Mouse (Mus musculus): Measurements from ENCODE around the gene Plch2. TPM values are rescaled to one million over a fixed set of nuclear protein-coding genes. Genes with fewer than 3 reads are reported as not detected.

Gene Plch2
- polyA plus RNA-seq, 1 experiment: 66.4 TPM

DNA sequence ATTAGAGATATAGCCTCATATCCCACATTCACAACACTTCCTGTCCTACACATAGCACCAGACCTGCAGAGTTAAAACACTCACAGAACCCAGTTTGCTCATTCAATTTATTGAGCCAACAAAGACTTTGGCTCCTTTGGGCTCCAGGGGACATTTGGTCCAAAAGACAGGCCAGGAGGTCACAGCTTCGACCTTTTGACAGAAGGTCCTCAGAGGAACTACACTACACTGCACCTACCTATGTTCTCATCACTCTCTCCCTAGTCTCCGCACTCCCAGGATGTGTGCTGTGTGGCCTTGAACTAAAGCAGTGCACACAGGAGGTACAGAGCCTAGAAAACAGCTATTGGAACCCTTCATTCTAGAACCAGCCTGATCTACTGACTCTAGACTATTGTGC, 19.2 kb upstream of the Plch2 start:
- Histone ChIP-seq H3K4me3 (ENCODE audit: insufficient read depth, low read length) (no peak overlapping the region), H3K4me1 (ENCODE audit: control insufficient read depth, insufficient read depth, low read length) (no peaks in the 10 kb centered on the region), H3K27ac (ENCODE audit: insufficient read depth, low read length) (no peak overlapping the region)
- TF ChIP-seq CTCF (IDR thresholded peaks at IDR 0.05; ENCODE audit: extremely low read depth, insufficient read depth, low read length) (no peak), POLR2A (IDR thresholded peaks at IDR 0.05; ENCODE audit: extremely low read depth, insufficient read depth, low read length) (no peak)

DNA sequence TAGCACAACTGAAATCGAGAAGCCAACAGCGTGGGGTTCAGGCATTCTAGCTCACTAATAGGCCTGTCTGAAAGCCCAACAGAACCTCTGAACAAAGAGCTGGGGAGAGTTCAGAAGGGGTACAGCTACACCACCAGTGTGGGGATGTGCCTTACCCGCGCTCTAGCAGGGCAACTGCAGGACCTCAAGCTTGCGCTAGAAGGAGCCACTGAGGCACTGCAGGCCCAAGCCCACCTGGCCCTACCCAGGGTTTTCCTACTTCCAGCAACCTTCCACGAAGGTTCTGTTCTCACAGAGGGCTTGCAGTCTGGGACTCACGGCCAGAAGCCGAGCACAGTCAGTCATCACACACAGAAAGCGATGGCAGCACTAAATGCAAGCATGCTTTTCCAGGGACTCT, 18.6 kb upstream of the Plch2 start:
- Histone ChIP-seq H3K4me3 (ENCODE audit: insufficient read depth, low read length) (no peak overlapping the region), H3K4me1 (ENCODE audit: control insufficient read depth, insufficient read depth, low read length) (no peaks in the 10 kb centered on the region), H3K27ac (ENCODE audit: insufficient read depth, low read length) (no peak overlapping the region)
- TF ChIP-seq CTCF (IDR thresholded peaks at IDR 0.05; ENCODE audit: extremely low read depth, insufficient read depth, low read length) (no peak), POLR2A (IDR thresholded peaks at IDR 0.05; ENCODE audit: extremely low read depth, insufficient read depth, low read length) (no peak)

DNA sequence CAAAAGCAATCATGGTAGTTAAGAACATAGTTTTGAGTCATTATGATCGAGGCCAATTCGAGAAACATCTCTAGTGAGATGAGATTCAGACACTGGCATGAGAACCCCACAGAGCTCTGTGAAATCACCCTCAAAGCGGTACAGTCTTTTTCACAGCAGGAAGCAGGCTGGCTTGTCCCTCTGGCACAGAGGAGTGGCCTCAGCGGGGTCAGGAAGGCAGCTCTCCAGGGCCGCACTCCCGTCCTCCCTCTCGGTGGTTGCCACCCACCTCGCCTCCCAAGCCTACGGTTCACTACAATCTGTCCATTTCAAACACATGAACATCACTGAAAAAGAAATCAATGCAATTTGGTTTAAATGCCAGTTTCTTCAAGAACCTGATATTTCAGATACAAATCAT, 17.8 kb upstream of the Plch2 start:
- no peaks in the 10 kb centered on the region for H3K4me1 ChIP-seq (ENCODE audit: control insufficient read depth, insufficient read depth, low read length)
- H3K27ac ChIP-seq (ENCODE audit: insufficient read depth, low read length): no peak overlapping the region
- H3K4me3 ChIP-seq (ENCODE audit: insufficient read depth, low read length): no peak overlapping the region
- TF ChIP-seq CTCF (IDR thresholded peaks at IDR 0.05; ENCODE audit: extremely low read depth, insufficient read depth, low read length): no peak
- no peak for TF ChIP-seq POLR2A (IDR thresholded peaks at IDR 0.05; ENCODE audit: extremely low read depth, insufficient read depth, low read length)

DNA sequence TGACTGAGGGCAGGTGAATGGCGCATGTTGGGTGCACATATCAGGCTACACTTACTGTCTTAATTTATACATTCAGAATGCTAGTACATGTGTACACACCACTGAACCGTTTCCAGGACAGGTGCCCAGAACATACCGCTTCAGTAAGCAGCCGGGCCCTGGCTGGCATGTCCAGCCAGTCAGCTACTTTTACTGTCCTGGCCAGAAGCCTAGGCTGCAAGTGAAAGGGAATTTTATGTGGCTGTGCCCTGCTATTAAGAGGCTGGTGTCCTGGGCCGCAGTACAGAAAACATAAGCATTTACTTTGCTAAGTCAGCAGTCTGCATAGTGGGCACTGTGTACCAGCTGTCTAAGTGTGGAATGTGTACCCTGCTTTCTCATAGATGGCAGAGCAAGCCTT, 14.3 kb upstream of the Plch2 start:
- TF ChIP-seq CTCF (IDR thresholded peaks at IDR 0.05; ENCODE audit: extremely low read depth, insufficient read depth, low read length) (no peak), POLR2A (IDR thresholded peaks at IDR 0.05; ENCODE audit: extremely low read depth, insufficient read depth, low read length) (no peak)
- no peak overlapping the region for H3K27ac ChIP-seq (ENCODE audit: insufficient read depth, low read length)
- no peak overlapping the region for H3K4me3 ChIP-seq (ENCODE audit: insufficient read depth, low read length)
- peaks cover 2% of the 10 kb centered on the region for H3K4me1 ChIP-seq (ENCODE audit: control insufficient read depth, insufficient read depth, low read length)

DNA sequence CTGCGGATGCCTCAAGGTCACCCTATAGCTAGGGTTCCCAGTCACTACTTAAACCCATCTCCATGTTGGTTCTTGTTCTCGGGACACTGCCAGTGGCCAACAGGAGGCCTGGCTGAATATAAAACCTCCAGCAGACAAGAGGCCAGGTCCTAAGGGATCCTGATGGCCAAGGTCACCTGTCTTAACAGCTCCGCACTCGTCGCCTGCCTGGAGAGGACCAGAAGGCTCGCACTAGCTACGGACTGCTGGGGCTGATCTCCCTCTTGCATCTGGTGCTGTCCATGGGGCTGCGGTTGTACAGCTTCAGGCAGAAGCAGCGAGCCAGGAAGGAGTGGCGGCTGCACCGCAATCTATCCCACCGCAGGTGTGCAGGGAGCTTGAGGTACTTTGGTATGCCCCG, 13.6 kb upstream of the Plch2 start:
- TF ChIP-seq POLR2A (IDR thresholded peaks at IDR 0.05; ENCODE audit: extremely low read depth, insufficient read depth, low read length) (no peak), CTCF (IDR thresholded peaks at IDR 0.05; ENCODE audit: extremely low read depth, insufficient read depth, low read length) (no peak)
- Histone ChIP-seq H3K4me1 (ENCODE audit: control insufficient read depth, insufficient read depth, low read length) (peaks cover 2% of the 10 kb centered on the region), H3K27ac (ENCODE audit: insufficient read depth, low read length) (no peak overlapping the region), H3K4me3 (ENCODE audit: insufficient read depth, low read length) (no peak overlapping the region)

DNA sequence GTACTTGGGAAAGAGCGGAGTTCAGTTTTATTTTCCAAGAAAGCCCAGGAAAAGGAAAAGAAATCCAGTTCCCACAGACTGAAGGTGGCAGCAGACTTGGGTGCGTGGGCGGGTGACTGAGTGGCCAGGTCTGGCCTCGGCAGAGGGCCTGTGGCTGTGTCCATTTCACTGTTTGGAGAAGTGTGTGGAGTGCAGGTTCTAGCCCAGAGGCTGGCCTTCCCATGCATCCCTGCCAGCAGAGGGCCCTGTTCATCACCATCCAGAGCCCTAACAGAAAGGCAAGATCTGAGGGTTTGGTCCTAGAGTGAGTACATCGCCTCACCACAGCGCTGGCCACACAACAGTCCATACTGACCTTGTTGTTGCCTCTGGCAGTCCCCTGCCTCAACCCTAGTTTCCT, 12.6 kb upstream of the Plch2 start:
- Histone ChIP-seq H3K4me3 (ENCODE audit: insufficient read depth, low read length) (no peak overlapping the region), H3K4me1 (ENCODE audit: control insufficient read depth, insufficient read depth, low read length) (peaks cover 2% of the 10 kb centered on the region), H3K27ac (ENCODE audit: insufficient read depth, low read length) (no peak overlapping the region)
- no peak for TF ChIP-seq POLR2A (IDR thresholded peaks at IDR 0.05; ENCODE audit: extremely low read depth, insufficient read depth, low read length)
- peak; percentile 37 for TF ChIP-seq CTCF (IDR thresholded peaks at IDR 0.05; ENCODE audit: extremely low read depth, insufficient read depth, low read length)

DNA sequence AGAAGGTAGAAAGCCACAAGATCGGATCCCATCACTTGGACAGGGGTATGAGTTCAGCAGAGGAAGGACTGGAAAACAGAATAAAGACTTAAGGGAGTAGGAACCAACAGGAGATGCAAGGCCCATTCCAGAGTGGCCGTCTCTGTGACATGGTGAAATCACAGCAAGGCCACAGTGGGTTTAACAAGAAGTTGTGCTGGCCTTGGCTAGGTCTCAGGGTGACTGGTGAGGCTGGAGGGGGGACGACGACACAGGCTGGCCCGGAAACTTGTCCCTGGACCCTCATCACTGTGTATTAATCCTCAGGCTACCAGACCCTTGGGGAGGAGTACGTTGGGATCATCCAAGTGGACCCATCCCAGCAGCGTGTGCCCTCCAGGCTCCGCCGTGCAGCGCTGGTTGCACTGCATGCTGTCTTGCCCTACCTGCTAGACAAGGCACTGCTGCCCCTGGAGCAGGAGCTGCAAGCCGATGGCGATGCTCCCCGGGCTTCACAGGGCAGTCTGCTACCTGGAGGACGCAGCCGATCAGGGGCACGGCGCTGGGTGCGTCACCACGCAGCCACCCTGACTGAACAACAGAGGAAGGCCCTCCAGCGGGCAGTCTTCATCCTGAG, 11.9 kb upstream of the Plch2 start:
- no peak overlapping the region for H3K27ac ChIP-seq (ENCODE audit: insufficient read depth, low read length)
- TF ChIP-seq POLR2A (IDR thresholded peaks at IDR 0.05; ENCODE audit: extremely low read depth, insufficient read depth, low read length) (peak; percentile 25; the same call in 1 of the 2 replicates), CTCF (IDR thresholded peaks at IDR 0.05; ENCODE audit: extremely low read depth, insufficient read depth, low read length) (no peak)
- no peak overlapping the region; the same call in 1 of the 2 replicates for H3K4me3 ChIP-seq (ENCODE audit: insufficient read depth, low read length)

DNA sequence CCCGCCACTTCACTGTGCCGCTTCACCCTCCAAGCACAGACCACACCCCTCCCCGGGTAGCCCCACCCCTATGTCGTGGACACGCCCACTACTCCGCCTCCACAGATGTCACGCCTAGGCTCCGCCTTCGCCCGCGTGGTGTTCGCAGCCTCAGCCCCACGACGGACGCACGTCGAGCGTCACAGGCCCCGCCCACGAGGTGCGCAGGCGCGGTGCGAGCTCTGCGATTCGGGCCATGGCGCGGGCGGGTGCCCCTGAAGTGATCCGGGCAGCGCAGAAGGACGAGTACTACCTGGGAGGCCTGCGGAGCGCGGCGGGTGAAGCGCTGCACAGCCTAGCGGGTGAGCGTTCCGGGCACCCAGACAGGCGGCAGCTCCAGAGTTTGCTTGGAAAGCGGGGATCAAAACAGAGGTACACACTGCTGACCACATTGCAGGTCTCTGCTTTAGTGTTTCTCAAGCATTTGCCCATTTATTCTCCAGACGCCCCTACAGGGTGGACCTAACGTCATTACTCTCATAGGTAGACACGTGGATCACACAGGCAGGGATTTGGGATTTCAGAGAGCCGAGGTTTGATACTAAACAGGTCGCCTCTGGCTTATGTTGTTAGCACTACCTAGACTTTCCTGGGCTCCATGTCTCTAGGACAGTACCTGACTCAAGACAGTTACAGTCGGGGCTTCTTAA, 10.4 kb upstream of the Plch2 start, which contains the start of gene Pex10:
TSS of gene Pex10 (plus strand) at position 183 of the 689 bp plus-strand sequence.
- Histone ChIP-seq H3K4me3 (ENCODE audit: insufficient read depth, low read length) (peak within 1 kb of the TSS; percentile 53), H3K27ac (ENCODE audit: insufficient read depth, low read length) (0 out of 2 replicates have a peak within 1 kb of the TSS, but pooled peaks have one; percentile 20), H3K4me1 (ENCODE audit: control insufficient read depth, insufficient read depth, low read length) (peaks cover 2% of the 10 kb centered on the region)
- peak; percentile 83 for TF ChIP-seq POLR2A (IDR thresholded peaks at IDR 0.05; ENCODE audit: extremely low read depth, insufficient read depth, low read length)
- no peak for TF ChIP-seq CTCF (IDR thresholded peaks at IDR 0.05; ENCODE audit: extremely low read depth, insufficient read depth, low read length)

More for the DNA sequence above, 11.9 kb upstream of the Plch2 start:
- peaks cover 2% of the 10 kb centered on the region for H3K4me1 ChIP-seq (ENCODE audit: control insufficient read depth, insufficient read depth, low read length)

DNA sequence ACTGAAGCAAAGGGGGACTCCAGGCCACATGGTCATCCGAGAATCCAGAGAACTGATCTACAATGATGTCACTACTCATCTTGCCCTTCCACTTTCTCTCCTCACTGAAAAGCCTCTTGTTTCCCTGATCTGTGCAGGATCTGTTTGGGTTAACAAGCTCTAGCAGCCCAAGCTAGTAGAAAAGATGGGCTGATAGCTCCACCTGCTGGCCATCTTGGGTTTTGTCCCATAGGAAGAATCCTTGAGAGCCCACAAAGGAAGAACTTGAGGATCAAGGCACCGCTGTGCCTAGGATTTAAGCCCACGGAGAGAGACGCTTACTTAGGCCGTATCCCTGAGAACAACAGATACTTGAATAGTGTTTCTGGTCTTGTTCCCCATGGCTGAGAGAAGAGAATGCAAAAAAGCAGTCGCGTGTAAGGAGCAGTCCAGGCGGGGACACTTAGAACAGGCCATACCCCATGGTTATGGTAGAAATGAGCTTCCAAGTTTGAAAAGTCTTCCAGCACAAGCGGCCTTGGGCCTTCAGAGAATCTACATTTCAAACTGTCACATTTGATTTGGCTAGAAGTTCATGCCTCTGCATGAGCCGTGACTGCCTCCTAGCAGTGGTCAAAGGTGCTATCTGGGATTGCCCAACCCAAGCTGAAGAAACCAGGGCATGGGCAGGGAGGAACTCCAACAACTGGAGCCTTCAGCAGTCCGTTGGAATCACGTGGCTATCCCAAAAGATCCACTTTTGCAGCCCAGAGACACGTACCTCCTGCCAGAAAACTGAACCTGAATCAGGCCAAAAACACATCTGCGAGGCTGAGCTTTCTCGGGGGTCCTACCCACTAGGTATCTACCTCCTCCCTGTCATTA, 9.6 kb upstream of the Plch2 start:
- peak overlapping the region; percentile 53; the same call in 1 of the 2 replicates for H3K4me3 ChIP-seq (ENCODE audit: insufficient read depth, low read length)
- peaks cover 2% of the 10 kb centered on the region for H3K4me1 ChIP-seq (ENCODE audit: control insufficient read depth, insufficient read depth, low read length)
- H3K27ac ChIP-seq (ENCODE audit: insufficient read depth, low read length): no peak overlapping the region
- TF ChIP-seq POLR2A (IDR thresholded peaks at IDR 0.05; ENCODE audit: extremely low read depth, insufficient read depth, low read length) (no peak), CTCF (IDR thresholded peaks at IDR 0.05; ENCODE audit: extremely low read depth, insufficient read depth, low read length) (peak; percentile 87)
